Mouse (Mus musculus) cortical plate, adult 2 months (tissue): ENCODE results near the gene Irx6.

ENCODE experiments used
- CTCF ChIP-seq: fragments of 200-500 bp; IDR thresholded peaks from 2 replicates; pipeline ENCODE4 v1.5.1; 2011; ENCODE audit warnings: mild to moderate bottlenecking, control low read depth, low read length; ENCODE audit not compliant: insufficient read depth; ENCODE audit errors: extremely low read depth
- POLR2A ChIP-seq: fragments of 200-500 bp; IDR thresholded peaks from 2 replicates; pipeline ENCODE4 v1.6.1; 2011; ENCODE audit warnings: mild to moderate bottlenecking, low read length, control low read depth; ENCODE audit not compliant: insufficient read depth; ENCODE audit errors: extremely low read depth

- peak; percentile 89 for TF ChIP-seq CTCF
- no peak for TF ChIP-seq POLR2A
These were observed 47.3 kb downstream of the Irx6 start for GRCm38 (mm10) chr8:92721266-92721935.
